Mouse (Mus musculus) hindbrain, embryonic 10.5 days (tissue): ENCODE results near the gene Zfp568. TPM values are rescaled to one million over a fixed set of nuclear protein-coding genes. Genes with fewer than 3 reads are reported as not detected.

ENCODE experiments used
- polyA plus RNA-seq: library from polyadenylated mRNA; unstranded; fragments of >200 nt; fragmentation: Nextera tagmentation; extraction: Ambion mirVana; gene quantifications from 2 replicates; pipeline ENCODE4 v1.2.1, GENCODE M21; 2016

Gene Zfp568
- polyA plus RNA-seq, 1 experiment from 2014 or later: 18.0 TPM

Other genes with a start within 250 kb of the Zfp568 start
- gene Zfp84, start 215.4 kb upstream of the Zfp568 start, polyA plus RNA-seq: 10.8 and 10.9 TPM in 2 replicates
- 5.8 and 6.4 TPM in 2 replicates for gene Zfp30, start 200.0 kb upstream of the Zfp568 start, polyA plus RNA-seq
- 14.3 and 17.3 TPM in 2 replicates for gene Zfp790, start 167.8 kb upstream of the Zfp568 start, polyA plus RNA-seq
- 8.7 and 10.3 TPM in 2 replicates for gene Zfp940, start 130.3 kb upstream of the Zfp568 start, polyA plus RNA-seq
- 8.0 and 8.8 TPM in 2 replicates for gene Zfp420, start 124.0 kb upstream of the Zfp568 start, polyA plus RNA-seq
- gene Zfp27, start 77.4 kb upstream of the Zfp568 start, polyA plus RNA-seq: 8.5 and 12.2 TPM in 2 replicates
- gene Zfp383, start 75.7 kb upstream of the Zfp568 start, polyA plus RNA-seq: 4.8 and 4.9 TPM in 2 replicates
- gene Zfp74, start 29.9 kb upstream of the Zfp568 start, polyA plus RNA-seq: 10.1 and 12.1 TPM in 2 replicates
- gene Zfp14, start 67.4 kb downstream of the Zfp568 start, polyA plus RNA-seq: 3.9 and 5.0 TPM in 2 replicates
- gene Zfp82, start 88.9 kb downstream of the Zfp568 start, polyA plus RNA-seq: 6.9 and 8.2 TPM in 2 replicates
- gene Gm26920, start 106.5 kb downstream of the Zfp568 start, polyA plus RNA-seq: 1.6 and 1.9 TPM in 2 replicates
- 14.5 and 14.9 TPM in 2 replicates for gene Zfp566, start 106.6 kb downstream of the Zfp568 start, polyA plus RNA-seq
- 93.1 and 122 TPM in 2 replicates for gene Zfp260, start 110.8 kb downstream of the Zfp568 start, polyA plus RNA-seq
- gene Zfp382, start 138.0 kb downstream of the Zfp568 start, polyA plus RNA-seq: 9.8 and 11.2 TPM in 2 replicates
- gene Zfp146, start 185.8 kb downstream of the Zfp568 start, polyA plus RNA-seq: 10.5 and 17.2 TPM in 2 replicates
- gene Cox7a1, start 200.2 kb downstream of the Zfp568 start, polyA plus RNA-seq: 3.8 and 8.2 TPM in 2 replicates
- gene Capns1, start 214.9 kb downstream of the Zfp568 start, polyA plus RNA-seq: 65.1 and 72.5 TPM in 2 replicates
- 167 and 177 TPM in 2 replicates for gene Polr2i, start 248.0 kb downstream of the Zfp568 start, polyA plus RNA-seq
- gene Tbcb, start 248.3 kb downstream of the Zfp568 start, polyA plus RNA-seq: 276 and 312 TPM in 2 replicates